Mouse (Mus musculus): Measurements from ENCODE around the gene Igtp.

DNA sequence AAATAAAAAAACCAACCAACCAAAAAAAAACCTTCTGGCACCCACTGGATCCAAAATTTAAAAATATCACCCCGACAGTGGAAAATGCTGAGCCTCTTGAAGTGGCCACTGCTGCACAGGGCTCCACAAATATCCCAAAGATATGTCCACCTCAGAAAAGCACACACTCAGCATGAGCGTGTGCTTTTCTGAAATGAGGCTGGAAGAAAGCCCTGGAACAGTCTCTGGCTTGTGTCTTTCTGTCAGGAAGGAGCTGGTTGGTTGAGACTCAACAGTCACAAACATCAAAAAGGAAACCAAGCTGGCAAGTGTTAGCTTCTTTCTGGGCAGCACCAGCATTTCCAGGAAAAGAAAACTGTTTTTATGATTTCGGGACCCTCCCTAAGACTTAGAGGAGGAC is 6.0 kb upstream of the Igtp start:
- no peak for TF ChIP-seq POLR2A (IDR thresholded peaks at IDR 0.05; ENCODE audit: low read depth, low read length)
- no peak for TF ChIP-seq CTCF (conservative IDR thresholded peaks at IDR 0.05; ENCODE audit: insufficient read depth, insufficient read length, low read depth, low read length)
